Mouse (Mus musculus) ZHBTc4 (cell line): ENCODE data around the gene Pank4.

Experiments used
- DNase-seq: peaks from one replicate; pipeline ENCODE4 v3.0.0-alpha.2; 2011; ENCODE audit warnings: low read depth, low spot score

Pank4 gene

GRCm38 (mm10) chr4:154967173-154967572 is 3.2 kb downstream of the Pank4 start:
- DNase-seq: peak; percentile 71

GRCm38 (mm10) chr4:154972546-154972945 is 8.6 kb downstream of the Pank4 start:
- DNase-seq: peak; percentile 79

- no peak for DNase-seq
Observed at GRCm38 (mm10) chr4:154974163-154974611, 10.3 kb downstream of the Pank4 start.

GRCm38 (mm10) chr4:154980110-154980509 is 16.2 kb downstream of the Pank4 start:
- DNase-seq: peak; percentile 74

- no peak for DNase-seq
Observed at GRCm38 (mm10) chr4:154981076-154981475, 17.2 kb downstream of the Pank4 start.

GRCm38 (mm10) chr4:154981530-154981929 is 17.6 kb downstream of the Pank4 start:
- no peak for DNase-seq

- no peak for DNase-seq
Observed at GRCm38 (mm10) chr4:154982247-154983120, 18.6 kb downstream of the Pank4 start.

GRCm38 (mm10) chr4:154983767-154984166 is 19.8 kb downstream of the Pank4 start:
- DNase-seq: peak; percentile 53

- DNase-seq: no peak
Observed at GRCm38 (mm10) chr4:154985151-154985777, 21.3 kb downstream of the Pank4 start.

- DNase-seq: peak; percentile 84
Observed at GRCm38 (mm10) chr4:154986096-154986495, 22.2 kb downstream of the Pank4 start.

- DNase-seq: no peak
Observed at GRCm38 (mm10) chr4:154986750-154987149, 22.8 kb downstream of the Pank4 start.

- no peak for DNase-seq
Observed at GRCm38 (mm10) chr4:154994876-154995275, 31.0 kb downstream of the Pank4 start.

GRCm38 (mm10) chr4:154996572-154997154 is 32.7 kb downstream of the Pank4 start:
- no peak for DNase-seq

- no peak for DNase-seq
Observed at GRCm38 (mm10) chr4:154999379-154999778, 35.5 kb downstream of the Pank4 start.

- no peak for DNase-seq
Observed at GRCm38 (mm10) chr4:155005278-155005677, 41.4 kb downstream of the Pank4 start.

GRCm38 (mm10) chr4:155006296-155006695 is 42.4 kb downstream of the Pank4 start:
- DNase-seq: no peak

GRCm38 (mm10) chr4:155007641-155008040 is 43.7 kb downstream of the Pank4 start:
- no peak for DNase-seq

- DNase-seq: no peak
Observed at GRCm38 (mm10) chr4:155008075-155008474, 44.2 kb downstream of the Pank4 start.

GRCm38 (mm10) chr4:155009216-155009615 is 45.3 kb downstream of the Pank4 start:
- DNase-seq: no peak

GRCm38 (mm10) chr4:155010870-155011269 is 46.9 kb downstream of the Pank4 start:
- DNase-seq: no peak

GRCm38 (mm10) chr4:155011312-155012025 is 47.5 kb downstream of the Pank4 start:
- DNase-seq: no peak

- no peak for DNase-seq
Observed at GRCm38 (mm10) chr4:155012115-155012514, 48.2 kb downstream of the Pank4 start.
